Mouse (Mus musculus): ENCODE measurements around the gene Hnrnpa3.

GRCm38 (mm10) chr2:75698007-75698406 is 38.9 kb downstream of the Hnrnpa3 start:
- no peak for TF ChIP-seq CTCF (IDR thresholded peaks at IDR 0.05; ENCODE audit: extremely low read depth, insufficient read length, insufficient replicate concordance, low read depth, low read length)
- no peak for TF ChIP-seq POLR2A (IDR thresholded peaks at IDR 0.05; ENCODE audit: low read depth, low read length)
